Mouse (Mus musculus) olfactory bulb, adult 2 months (tissue): Measurements from ENCODE around the gene Poc1a. TPM values are rescaled to one million over a fixed set of nuclear protein-coding genes. Genes with fewer than 3 reads are reported as not detected.
A peak's percentile ranks its signal among the peaks of the same experiment; 100 is the strongest.

Experiments used
- H3K27ac ChIP-seq: fragments of 200-500 bp; 2 replicates; pipeline ENCODE4 v1.5.1; 2012; ENCODE audit warnings: low read depth, low read length; ENCODE audit not compliant: insufficient read depth
- H3K4me1 ChIP-seq: fragments of 200-500 bp; 2 replicates; pipeline ENCODE4 v1.6.1; 2012; ENCODE audit warnings: low read length; ENCODE audit not compliant: control insufficient read depth, insufficient read depth
- H3K4me3 ChIP-seq: fragments of 200-500 bp; 2 replicates; pipeline ENCODE4 v1.5.1; 2012; ENCODE audit warnings: mild to moderate bottlenecking, low read depth, low read length, moderate library complexity; ENCODE audit not compliant: insufficient read depth
- CTCF ChIP-seq: fragments of 200-500 bp; IDR thresholded peaks from 2 replicates; pipeline ENCODE4 v1.5.1; 2012; ENCODE audit warnings: low read depth, mild to moderate bottlenecking, low read length, moderate library complexity; ENCODE audit not compliant: insufficient read depth
- POLR2A ChIP-seq: fragments of 200-500 bp; IDR thresholded peaks from 2 replicates; pipeline ENCODE4 v1.6.1; 2012; ENCODE audit warnings: mild to moderate bottlenecking, low read depth, low read length, moderate library complexity; ENCODE audit not compliant: insufficient read depth
- WGBS: fragments of 180-500 bp; shearing (Covaris S2); methylation state at CpG from one replicate; pipeline ENCODE4 v1.1.7; 2018; 5-methylcytosine and 5-hydroxymethylcytosine counted together
- polyA plus RNA-seq: library from polyadenylated mRNA; stranded (reverse); fragments of >200 nt; gene quantifications from 2 replicates; pipeline ENCODE4 v1.2.4, GENCODE M21; 2012; ENCODE audit warnings: low replicate concordance; ENCODE audit not compliant: missing spikeins, insufficient read depth, insufficient read length

The Poc1a gene
- polyA plus RNA-seq, 1 experiment = not detected

DNA sequence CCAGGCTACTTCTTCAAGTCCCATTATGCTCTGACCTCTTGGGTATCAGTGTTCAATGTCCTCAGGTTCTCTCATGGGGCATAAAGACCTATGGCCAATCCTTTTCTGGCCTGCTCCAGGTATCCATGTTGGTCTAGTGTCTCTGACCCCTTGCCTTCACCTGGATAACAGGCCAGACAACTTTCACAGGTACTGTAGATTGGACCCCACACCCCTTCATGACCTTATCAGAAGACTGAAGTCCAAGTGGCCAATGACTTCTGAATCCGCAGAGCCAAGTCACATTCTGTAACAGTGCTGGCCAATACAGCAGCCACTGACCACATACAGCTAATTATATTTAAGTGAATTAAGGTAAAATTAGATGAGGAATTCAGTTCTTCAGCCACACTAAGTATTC, 8.6 kb upstream of the Poc1a start:
- 100% methylated on average over 1 of the region's 1 CpGs for WGBS
- TF ChIP-seq POLR2A (no peak), CTCF (no peak)
- Histone ChIP-seq H3K4me3 (no peak overlapping the region), H3K27ac (no peak overlapping the region), H3K4me1 (peaks cover 9% of the 10 kb centered on the region)

DNA sequence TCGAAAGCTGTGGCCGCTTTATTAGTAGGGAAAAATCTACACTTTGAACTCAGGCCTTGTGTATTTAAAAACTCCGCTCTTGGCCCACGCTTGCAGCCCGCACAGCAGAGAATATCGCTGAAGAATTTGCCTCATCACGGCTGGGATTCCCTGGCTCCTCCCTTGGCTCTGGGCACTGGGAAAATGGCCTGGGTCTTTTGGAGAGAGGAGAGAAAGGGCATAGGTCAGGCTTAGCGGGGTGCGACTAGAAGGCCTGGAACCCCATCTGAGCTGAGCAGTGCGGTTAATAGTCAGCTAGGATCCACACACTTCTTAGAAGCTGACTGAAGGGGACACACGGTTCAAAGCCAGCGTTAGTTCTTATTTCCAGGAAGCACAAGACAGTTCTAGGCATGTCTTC, 7.6 kb upstream of the Poc1a start:
- Histone ChIP-seq H3K4me3 (no peak overlapping the region), H3K27ac (no peak overlapping the region), H3K4me1 (peaks cover 9% of the 10 kb centered on the region)
- TF ChIP-seq CTCF (no peak), POLR2A (no peak)
- WGBS = 92% methylated on average over 12 of the region's 12 CpGs

DNA sequence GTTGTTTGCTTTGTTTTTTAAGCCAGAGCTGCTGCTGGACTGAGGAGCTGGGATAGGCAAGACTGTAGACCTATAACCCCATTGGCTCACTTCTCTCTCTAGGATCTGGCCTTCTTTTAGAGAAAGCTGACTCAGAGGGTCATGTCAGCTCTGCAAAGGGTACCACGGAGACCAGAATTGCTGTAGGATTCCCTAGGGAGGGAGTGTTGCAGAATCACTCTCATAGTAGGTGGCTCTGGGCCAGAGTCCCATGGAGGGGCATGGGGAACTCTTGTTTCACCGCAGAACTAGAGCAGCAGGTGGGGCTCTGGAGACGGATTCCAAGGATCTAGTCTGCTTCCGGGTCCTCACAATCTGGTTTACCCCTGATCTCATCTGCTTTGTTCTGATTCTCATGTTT, 7.1 kb upstream of the Poc1a start:
- 60% methylated on average over 4 of the region's 4 CpGs for WGBS
- no peak overlapping the region for H3K4me3 ChIP-seq
- TF ChIP-seq POLR2A = no peak
- no peak for TF ChIP-seq CTCF
- no peak overlapping the region for H3K27ac ChIP-seq
- peaks cover 8% of the 10 kb centered on the region for H3K4me1 ChIP-seq

DNA sequence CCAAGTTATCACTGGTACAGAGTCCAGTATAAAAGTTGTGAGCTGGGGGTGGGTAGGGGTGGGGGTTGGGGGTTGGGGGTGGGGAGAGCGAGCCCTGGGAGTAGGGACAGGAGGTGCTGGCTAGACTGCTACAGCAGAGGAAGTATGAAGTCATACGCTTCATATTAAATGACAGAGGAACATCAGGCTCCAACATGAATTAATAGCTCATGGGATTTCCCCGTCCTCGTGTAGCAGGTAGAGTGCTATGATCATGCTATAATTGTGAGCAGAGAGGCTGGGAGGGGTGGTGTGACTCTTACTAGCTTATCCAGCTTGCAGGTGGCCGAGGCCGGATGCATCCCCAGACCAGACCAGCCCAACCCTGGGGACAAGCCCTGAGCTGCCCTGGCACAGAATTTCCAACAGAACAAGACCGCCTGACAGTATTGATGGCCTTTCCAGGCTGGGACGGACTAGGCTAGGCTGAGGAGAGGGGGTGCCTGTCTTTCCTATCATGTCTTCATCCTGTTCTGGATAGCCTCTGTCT, 6.1 kb upstream of the Poc1a start:
- peaks cover 3% of the 10 kb centered on the region; the same call in 1 of the 2 replicates for H3K4me1 ChIP-seq
- 89% methylated on average over 8 of the region's 8 CpGs for WGBS
- TF ChIP-seq CTCF (no peak), POLR2A (no peak)
- no peak overlapping the region for H3K27ac ChIP-seq
- H3K4me3 ChIP-seq = no peak overlapping the region

DNA sequence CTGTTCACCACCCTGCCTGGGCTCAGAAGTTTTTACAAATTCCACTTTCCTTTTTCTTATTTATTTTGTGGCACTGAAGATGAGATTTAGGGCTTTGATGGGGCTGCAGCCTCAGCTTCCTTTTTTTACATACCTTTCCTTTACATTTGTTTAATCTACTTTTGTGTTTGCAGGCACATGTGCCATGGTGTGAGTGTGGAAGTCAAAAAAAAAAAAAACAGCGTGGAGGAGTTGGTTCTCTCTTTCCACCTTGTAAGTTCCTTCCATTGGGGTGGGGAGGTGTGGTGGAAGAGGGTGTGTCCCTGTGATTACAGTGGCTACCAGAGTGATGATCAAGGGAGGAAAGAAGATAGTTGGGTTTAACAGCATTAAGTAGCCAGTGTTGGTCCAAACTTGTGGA, 5.1 kb upstream of the Poc1a start:
- WGBS = 92% methylated on average over 1 of the region's 1 CpGs
- Histone ChIP-seq H3K4me1 (no peaks in the 10 kb centered on the region), H3K27ac (no peak overlapping the region), H3K4me3 (no peak overlapping the region)
- no peak for TF ChIP-seq POLR2A
- TF ChIP-seq CTCF = no peak

DNA sequence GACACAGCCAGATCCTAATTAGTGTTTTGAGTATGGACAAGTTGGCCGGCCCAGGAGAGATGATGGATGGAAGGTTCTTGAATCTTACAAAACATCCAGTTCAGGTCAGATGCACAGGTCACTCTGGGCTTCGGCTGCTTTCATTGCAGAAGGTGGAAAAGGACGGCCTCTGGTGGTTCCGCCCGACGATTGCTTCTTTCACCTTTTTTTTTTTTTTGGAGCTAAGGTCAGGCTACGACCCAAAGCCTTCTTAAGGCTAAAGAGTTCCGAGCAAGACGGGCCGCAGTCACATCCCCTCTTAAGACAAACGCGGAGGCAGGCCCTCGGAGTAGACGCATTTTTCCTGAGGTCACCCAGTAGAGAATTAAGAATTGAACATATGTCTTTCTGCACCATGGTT, 475 bp upstream of the Poc1a start:
- under 1% methylated on average over 14 of the region's 14 CpGs for WGBS
- Histone ChIP-seq H3K4me3 (peak overlapping the region; percentile 64), H3K27ac (peak overlapping the region; percentile 39; the same call in 1 of the 2 replicates), H3K4me1 (peaks cover 8% of the 10 kb centered on the region)
- TF ChIP-seq POLR2A (no peak), CTCF (peak; percentile 53; the same call in 1 of the 2 replicates)

DNA sequence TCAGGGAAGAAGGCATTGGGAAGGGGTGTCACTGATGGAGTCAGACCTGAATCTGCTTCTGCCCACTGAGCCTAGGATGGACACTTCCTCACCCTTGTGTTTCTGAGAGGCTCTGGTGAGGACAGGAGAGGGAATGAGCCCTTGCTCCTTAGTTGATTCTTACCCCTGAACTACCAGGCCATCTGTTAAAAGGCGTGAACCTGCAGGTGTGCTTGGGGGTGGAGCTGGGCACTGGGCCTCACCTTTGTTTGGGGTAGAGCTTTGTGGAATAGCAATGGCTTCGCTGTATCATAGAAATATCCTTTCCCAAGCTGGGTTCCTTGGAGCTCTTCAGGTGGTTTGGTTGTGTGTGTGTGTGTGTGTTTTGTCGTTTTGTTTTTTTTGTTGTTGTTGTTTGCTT, 1.2 kb downstream of the Poc1a start:
- 86% methylated on average over 3 of the region's 3 CpGs for WGBS
- no peak overlapping the region for H3K4me3 ChIP-seq
- no peak for TF ChIP-seq CTCF
- TF ChIP-seq POLR2A = no peak
- peaks cover 8% of the 10 kb centered on the region for H3K4me1 ChIP-seq
- no peak overlapping the region for H3K27ac ChIP-seq

DNA sequence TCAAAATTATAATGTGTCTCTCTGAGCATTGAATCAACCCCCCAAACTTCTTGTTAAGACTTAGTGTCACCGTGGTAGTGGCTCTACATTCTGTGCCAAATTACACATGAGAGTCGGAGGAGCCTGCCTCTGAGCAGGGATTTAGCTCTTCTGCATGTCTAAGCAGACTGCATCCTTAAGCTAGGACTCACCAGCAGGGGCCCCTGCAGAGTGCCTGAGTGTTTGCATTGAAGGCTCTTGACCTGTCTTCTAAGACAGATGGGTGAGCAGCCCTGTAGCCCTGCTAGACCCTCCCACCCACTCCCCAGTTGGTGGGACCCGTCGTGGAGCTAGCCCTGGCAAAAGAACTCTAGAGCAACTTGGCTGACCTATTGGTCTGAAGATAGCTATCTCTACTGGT, 6.3 kb downstream of the Poc1a start:
- H3K4me1 ChIP-seq = no peaks in the 10 kb centered on the region
- TF ChIP-seq CTCF (no peak), POLR2A (no peak)
- no peak overlapping the region for H3K4me3 ChIP-seq
- 54% methylated on average over 4 of the region's 4 CpGs for WGBS
- H3K27ac ChIP-seq = no peak overlapping the region

DNA sequence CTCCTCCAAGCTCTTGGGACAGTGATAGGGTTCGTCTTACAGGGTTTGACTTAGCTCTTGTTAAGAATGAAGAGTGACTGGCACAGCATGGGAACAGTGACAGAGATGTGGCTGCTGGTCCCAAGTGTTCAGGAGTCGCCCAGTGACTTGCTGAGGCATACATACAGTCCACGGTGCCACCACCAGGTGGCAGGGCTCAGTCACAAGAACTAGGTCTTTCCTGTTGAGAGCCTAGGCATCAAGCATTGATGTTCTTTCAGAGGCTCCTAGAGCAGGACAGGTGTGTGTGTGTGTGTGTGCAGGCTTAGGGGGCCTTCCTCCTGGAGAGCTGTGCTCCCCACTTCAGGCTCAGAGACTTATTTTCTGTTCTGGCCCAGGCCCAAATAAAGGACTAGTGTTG, 8.0 kb downstream of the Poc1a start:
- Histone ChIP-seq H3K4me3 (no peak overlapping the region), H3K4me1 (peaks cover 3% of the 10 kb centered on the region; the same call in 1 of the 2 replicates), H3K27ac (no peak overlapping the region)
- TF ChIP-seq POLR2A (no peak), CTCF (peak; percentile 54; the same call in 1 of the 2 replicates)
- WGBS = 26% methylated on average over 3 of the region's 3 CpGs

DNA sequence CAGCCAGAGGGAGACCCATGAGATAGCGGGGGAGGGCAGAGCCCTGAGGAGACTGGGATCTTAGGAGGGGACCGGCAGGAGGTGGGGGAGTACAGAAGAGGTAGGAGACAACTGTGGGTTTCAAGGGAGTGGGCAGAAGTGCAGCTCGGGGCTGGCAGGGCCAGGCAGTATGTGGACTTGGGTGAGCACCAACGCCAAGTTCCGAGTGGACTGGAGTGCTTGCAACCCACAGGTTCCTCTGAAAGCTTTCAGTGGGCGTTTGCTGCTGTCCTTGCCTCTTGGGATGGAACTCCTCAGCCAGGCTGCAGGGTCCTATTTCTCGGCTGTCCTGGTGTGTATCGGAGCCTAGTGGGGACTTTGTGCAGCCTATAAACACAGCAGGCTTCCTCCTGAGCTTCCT, 9.0 kb downstream of the Poc1a start:
- H3K27ac ChIP-seq = no peak overlapping the region
- H3K4me1 ChIP-seq = peaks cover 3% of the 10 kb centered on the region; the same call in 1 of the 2 replicates
- H3K4me3 ChIP-seq = no peak overlapping the region
- 90% methylated on average over 8 of the region's 8 CpGs for WGBS
- TF ChIP-seq POLR2A (no peak), CTCF (no peak)
